Mouse (Mus musculus) small intestine, adult 2 months (tissue): ENCODE data around the gene Ap2s1.

ENCODE experiments used
- CTCF ChIP-seq: fragments of 200-500 bp; IDR thresholded peaks from 2 replicates; pipeline ENCODE4 v1.5.1; 2012; ENCODE audit warnings: low read depth, mild to moderate bottlenecking, control low read depth, inconsistent platforms, low read length, moderate library complexity, mixed read lengths; ENCODE audit not compliant: insufficient replicate concordance, insufficient read length; ENCODE audit errors: extremely low read depth
- POLR2A ChIP-seq: fragments of 200-500 bp; IDR thresholded peaks from 2 replicates; pipeline ENCODE4 v1.6.1; 2012; ENCODE audit warnings: low read depth, mild to moderate bottlenecking, control low read depth, inconsistent platforms, low read length, moderate library complexity

DNA sequence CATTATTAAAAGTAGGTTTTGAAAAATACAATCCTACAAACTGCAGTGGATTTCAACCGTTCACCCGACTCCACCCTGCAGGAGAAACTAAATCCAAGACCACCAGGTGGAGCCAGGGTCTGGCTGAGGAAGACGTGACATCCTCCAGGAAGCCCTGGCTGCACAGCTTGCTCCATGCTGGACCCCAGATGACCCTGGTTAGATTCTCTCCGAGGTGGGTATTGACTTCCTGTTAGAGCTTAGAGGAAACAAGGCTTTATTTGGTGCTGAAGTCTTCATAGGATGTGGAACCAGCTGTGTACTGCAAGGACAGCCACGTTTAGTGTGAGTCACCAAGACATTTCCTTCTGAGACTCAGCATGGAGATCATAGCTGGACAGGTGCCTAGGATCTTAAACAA is 49.0 kb upstream of the Ap2s1 start:
- TF ChIP-seq POLR2A, result no peak
- no peak for TF ChIP-seq CTCF
